Mouse (Mus musculus) bone marrow, adult 2 months (tissue): ENCODE measurements around the gene Mycn.

ENCODE experiments used
- CTCF ChIP-seq: fragments of 200-500 bp; IDR thresholded peaks from 2 replicates; pipeline ENCODE4 v1.5.1; 2011; ENCODE audit warnings: low read length, control low read depth; ENCODE audit not compliant: control insufficient read depth, insufficient read depth
- POLR2A ChIP-seq: fragments of 200-500 bp; IDR thresholded peaks from 2 replicates; pipeline ENCODE4 v1.6.1; 2011; ENCODE audit warnings: low read depth, mild to moderate bottlenecking, control low read depth, low read length, borderline replicate concordance; ENCODE audit not compliant: control insufficient read depth

- TF ChIP-seq CTCF, result no peak
- no peak for TF ChIP-seq POLR2A
Measured at GRCm38 (mm10) chr12:12886191-12886889, 55.4 kb downstream of the Mycn start.
